Mouse (Mus musculus): ENCODE results near the gene Bcl6. TPM values are rescaled to one million over a fixed set of nuclear protein-coding genes. Genes with fewer than 3 reads are reported as not detected.
A peak's percentile ranks its signal among the peaks of the same experiment; 100 is the strongest.

The Bcl6 gene
- total RNA-seq, 2 experiments from 2014 or later = 1.3 TPM; not detected in 1

- no peak for ATAC-seq (replicated peaks; ENCODE audit: low FRiP score, low TSS enrichment, poor library complexity, severe bottlenecking)
Measured at GRCm38 (mm10) chr16:23991846-23992580, 3.4 kb upstream of the Bcl6 start.

DNA sequence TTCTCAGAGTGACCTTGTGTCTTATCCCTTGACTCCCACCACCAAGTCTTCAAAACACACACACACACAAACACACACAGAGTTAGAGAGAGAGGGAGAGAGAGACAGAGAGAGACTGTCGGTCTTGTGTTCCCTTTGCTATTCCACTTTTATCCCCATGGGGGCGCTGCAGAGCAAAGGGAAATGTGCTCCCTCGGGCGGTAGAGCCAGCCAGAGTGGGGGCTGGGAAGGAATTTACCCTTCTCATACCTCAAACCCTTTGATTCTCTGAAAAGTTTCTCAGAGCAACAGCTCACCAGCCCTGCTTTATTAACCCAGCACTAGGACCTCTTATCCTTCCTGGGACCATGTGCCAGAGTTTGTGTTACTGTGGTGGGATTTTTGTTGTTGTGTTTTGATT is 2.5 kb upstream of the Bcl6 start:
- ATAC-seq (replicated peaks; ENCODE audit: low FRiP score, low TSS enrichment, poor library complexity, severe bottlenecking) = peak; percentile 39; the same call in 1 of the 2 replicates

GRCm38 (mm10) chr16:23990161-23990970 is 1.7 kb upstream of the Bcl6 start:
- ATAC-seq (replicated peaks; ENCODE audit: low FRiP score, low TSS enrichment, poor library complexity, severe bottlenecking) = no peak

GRCm38 (mm10) chr16:23989209-23990160 is 833 bp upstream of the Bcl6 start:
- ATAC-seq (replicated peaks; ENCODE audit: low FRiP score, low TSS enrichment, poor library complexity, severe bottlenecking) = no peak

DNA sequence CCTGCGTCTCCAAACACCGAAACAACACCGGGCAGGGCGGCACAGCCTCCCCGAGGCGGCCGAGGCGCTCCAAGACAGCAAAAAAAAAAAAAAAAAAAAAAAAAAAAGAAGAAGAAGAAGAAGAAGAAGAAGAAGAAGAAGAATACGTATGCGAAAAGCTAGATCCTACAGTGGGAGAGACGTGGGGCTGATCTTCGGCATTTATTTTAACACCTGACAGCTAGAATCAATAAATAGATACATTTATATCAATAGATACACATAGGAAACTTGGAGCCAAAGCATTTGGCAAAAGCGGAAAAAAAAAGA is 541 bp downstream of the Bcl6 start:
- ATAC-seq (replicated peaks; ENCODE audit: low FRiP score, low TSS enrichment, poor library complexity, severe bottlenecking) = no peak

DNA sequence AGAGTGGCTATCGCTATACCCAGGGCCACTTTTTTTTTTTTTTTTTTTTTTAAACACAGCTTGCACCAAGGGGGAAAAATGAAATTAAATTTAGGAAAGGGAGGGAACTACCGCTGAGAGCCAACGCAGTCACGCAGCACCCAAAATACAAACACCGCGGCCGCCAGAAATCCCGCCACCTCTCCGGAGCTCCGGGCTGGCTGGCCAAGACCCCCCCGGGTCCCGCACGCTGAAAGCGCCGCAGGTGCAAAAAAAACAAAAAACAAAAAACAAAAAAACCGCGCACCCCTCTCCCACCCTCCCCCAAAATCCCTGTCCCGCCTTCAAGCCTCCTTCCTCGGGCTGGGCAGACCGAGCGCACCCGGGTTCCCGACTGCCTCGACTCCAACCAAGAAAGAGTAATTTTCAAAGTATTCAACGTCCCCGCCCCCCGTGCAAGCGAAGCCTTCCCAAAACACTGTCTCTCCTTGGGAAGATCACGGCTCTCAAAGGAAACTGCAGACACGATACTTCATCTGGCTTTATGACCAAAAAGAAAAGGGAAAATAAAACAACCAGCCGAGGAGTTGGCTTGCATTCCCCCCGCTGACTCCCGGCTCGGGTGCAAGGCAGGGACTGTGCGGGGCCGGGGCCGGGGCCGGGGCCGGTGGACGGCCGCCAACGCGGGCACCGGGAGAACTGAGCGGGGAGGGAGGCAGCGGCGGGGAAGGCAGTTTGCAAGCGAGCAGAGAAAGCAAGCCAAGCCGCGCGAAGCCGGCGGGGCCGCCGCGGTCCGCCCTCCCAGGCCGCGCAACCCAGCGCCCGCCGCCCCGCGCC is 1.1 kb downstream of the Bcl6 start:
- no peak for ATAC-seq (replicated peaks; ENCODE audit: low FRiP score, low TSS enrichment, poor library complexity, severe bottlenecking)

- no peak for ATAC-seq (replicated peaks; ENCODE audit: low FRiP score, low TSS enrichment, poor library complexity, severe bottlenecking)
Measured at GRCm38 (mm10) chr16:23986871-23987270, 1.8 kb downstream of the Bcl6 start.

DNA sequence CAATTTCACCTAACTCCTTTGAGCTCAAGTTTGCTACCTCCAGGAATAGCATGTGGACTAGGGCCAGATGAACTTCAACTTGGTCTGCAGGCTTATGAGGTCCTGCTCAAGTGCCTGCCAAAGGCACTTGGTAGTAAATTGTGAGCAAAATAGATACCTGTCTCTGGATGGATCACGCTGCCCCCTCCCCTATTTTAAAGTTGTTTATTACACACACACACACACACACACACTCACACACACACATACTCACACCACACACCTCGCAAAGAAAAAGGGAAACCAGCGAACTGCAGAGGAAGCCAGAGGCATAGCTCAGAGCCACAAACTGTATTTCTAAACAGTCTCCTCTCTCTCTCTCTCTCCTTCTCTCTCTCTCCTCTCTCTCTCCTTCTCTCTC is 2.5 kb downstream of the Bcl6 start:
- ATAC-seq (replicated peaks; ENCODE audit: low FRiP score, low TSS enrichment, poor library complexity, severe bottlenecking) = no peak

DNA sequence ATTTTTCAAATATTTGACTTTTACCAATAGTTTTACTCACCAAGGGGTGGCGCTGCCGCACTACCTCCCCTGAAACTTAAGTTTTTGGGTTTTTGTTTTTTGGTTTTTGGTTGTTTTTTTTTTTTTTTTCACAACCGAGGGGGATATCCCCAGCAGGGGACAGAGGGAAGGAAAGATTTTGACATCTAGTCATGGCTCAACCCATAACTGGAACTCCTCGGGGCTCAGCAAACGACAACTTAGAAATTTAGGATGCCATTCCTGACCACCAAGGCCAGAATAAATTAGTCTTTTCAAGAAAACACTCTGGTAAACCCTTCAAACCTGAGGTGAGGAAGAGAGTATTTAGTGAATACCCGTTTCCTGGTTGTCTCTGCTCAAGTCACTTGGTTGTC is 3.2 kb downstream of the Bcl6 start:
- ATAC-seq (replicated peaks; ENCODE audit: low FRiP score, low TSS enrichment, poor library complexity, severe bottlenecking) = no peak

DNA sequence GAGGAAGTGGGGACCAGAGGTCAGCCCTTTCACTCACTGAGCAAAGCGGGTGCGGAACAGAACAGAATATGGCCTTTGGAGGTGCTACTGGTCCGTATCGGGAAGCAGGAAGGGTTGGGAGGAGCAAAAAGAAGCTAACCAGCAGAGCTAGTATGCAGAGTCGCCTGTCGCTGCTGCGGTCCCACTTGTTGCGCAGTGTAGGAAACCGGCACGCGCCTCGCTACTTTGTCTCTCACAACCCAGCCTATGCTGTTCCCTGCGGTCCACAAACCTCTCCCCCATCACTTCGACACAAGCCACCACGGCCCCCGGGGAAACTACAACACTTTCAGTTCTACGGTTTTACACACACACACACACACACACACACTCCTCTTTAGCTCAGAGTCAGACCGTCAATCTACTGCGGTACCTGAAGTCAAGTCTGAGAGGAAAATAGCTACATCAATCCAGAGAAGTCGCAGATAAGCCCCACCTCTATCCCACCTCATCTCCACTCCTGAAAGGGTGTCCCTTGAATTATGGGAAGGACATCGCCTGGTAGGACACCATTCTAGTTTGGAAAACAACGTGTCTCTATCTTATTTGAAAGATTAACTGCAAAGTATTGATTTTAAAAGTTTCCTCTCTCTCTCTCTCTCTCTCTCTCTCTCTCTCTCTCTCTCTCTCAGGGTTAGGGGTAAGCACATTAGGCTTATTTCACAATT is 3.7 kb downstream of the Bcl6 start:
- no peak for ATAC-seq (replicated peaks; ENCODE audit: low FRiP score, low TSS enrichment, poor library complexity, severe bottlenecking)

GRCm38 (mm10) chr16:23984183-23984582 is 4.5 kb downstream of the Bcl6 start:
- 0 out of 2 replicates have a peak, but pooled peaks have one; percentile 47 for ATAC-seq (replicated peaks; ENCODE audit: low FRiP score, low TSS enrichment, poor library complexity, severe bottlenecking)

- no peak; the same call in 1 of the 2 replicates for ATAC-seq (replicated peaks; ENCODE audit: low FRiP score, low TSS enrichment, poor library complexity, severe bottlenecking)
Measured at GRCm38 (mm10) chr16:23982891-23983588, 5.6 kb downstream of the Bcl6 start.

DNA sequence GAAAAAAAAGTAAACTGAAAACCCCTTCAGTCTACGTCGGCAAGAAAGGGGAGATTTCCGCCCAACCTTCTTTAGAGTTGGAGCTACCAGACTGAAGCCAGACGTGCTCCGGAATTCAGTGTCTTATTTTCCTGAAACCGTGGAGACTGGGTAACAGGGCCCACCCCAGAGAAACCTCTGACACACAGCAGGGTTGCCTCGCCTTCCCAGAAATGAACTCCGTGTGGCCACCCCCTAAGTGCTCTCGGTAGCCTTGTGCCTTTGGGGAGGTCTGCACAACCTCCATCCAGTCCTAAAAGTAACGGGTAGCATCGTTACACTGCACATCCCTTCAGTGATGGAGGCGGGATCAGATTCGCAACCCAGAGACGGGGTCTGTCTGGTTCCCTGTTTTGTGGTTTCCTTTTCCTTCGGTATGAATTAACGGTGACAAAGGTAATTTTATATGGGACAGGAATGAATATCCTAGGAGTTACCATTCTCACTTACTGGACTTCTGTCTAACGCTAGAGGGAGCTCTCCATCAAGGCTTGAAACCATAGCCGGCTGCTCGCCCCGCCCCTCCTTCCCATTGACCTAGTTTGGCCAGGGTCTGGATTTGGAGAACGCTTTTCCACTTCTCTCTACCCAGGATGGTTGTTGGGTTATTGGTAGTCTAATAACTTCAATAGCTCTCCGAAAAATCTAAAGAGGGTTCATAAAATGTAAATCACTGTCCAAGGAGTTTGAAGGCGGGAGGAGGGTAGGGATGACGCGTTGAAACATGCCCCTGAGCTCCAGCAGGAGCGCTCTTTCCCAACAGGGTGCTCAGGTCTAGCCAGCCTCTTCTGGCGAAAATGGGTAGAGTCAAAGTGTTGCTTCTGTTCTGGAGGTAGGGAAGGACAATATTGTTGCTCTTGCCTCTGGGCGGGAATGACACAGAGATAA is 6.5 kb downstream of the Bcl6 start:
- ATAC-seq (replicated peaks; ENCODE audit: low FRiP score, low TSS enrichment, poor library complexity, severe bottlenecking) = peak; percentile 79

- ATAC-seq (replicated peaks; ENCODE audit: low FRiP score, low TSS enrichment, poor library complexity, severe bottlenecking) = no peak
Measured at GRCm38 (mm10) chr16:23980991-23981720, 7.5 kb downstream of the Bcl6 start.

- no peak for ATAC-seq (replicated peaks; ENCODE audit: low FRiP score, low TSS enrichment, poor library complexity, severe bottlenecking)
Measured at GRCm38 (mm10) chr16:23980201-23980870, 8.3 kb downstream of the Bcl6 start.

DNA sequence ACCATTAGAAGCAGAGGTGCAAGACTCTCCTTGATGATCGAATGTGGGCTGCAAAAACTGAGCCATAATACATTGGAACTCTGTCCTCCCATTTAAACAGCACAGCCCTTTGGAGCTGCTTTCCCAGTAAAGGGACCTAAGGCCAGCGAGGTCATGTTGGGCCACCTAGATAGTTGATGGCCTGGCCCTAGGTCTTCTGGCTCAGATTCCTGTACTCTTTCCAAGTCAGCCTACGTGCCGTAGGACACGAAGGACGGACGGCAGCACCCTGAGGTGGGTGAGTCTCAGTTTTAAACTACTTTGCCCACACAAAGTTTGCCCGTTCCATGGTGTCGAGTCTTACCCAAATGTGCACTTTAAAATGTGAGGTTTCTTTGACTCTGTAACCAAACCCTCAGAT is 9.2 kb downstream of the Bcl6 start:
- no peak for ATAC-seq (replicated peaks; ENCODE audit: low FRiP score, low TSS enrichment, poor library complexity, severe bottlenecking)

Measured in megakaryocyte-erythroid progenitor cell, adult 5-6 weeks (primary cell).